Mouse (Mus musculus) c-Kit-negative CD71-positive TER-119-positive erythroid progenitor cells, embryonic 14.5 days (primary cell): ENCODE measurements around the gene Hist1h3e.

Experiments
- DNase-seq: peaks from one replicate; pipeline ENCODE4 v3.0.0-alpha.2; 2013; ENCODE audit warnings: low read depth, low spot score

The Hist1h3e gene

GRCm38 (mm10) chr13:23518885-23519284 lies 43.3 kb downstream of the Hist1h3e start:
- peak; percentile 82 for DNase-seq

- no peak for DNase-seq
Observed at GRCm38 (mm10) chr13:23518295-23518603, 43.9 kb downstream of the Hist1h3e start.

- DNase-seq = peak; percentile 85
Observed at GRCm38 (mm10) chr13:23517603-23518294, 44.4 kb downstream of the Hist1h3e start.

- DNase-seq = peak; percentile 80
Observed at GRCm38 (mm10) chr13:23516822-23517602, 45.2 kb downstream of the Hist1h3e start.

GRCm38 (mm10) chr13:23515826-23516620 lies 46.1 kb downstream of the Hist1h3e start:
- no peak for DNase-seq

GRCm38 (mm10) chr13:23515281-23515680 lies 46.9 kb downstream of the Hist1h3e start:
- DNase-seq = no peak

GRCm38 (mm10) chr13:23513517-23513916 lies 48.7 kb downstream of the Hist1h3e start:
- DNase-seq = no peak
